In genomic region chrX:136742661-136743103, GRCm38 (mm10) we compare ENCODE assay signal across 8 mouse cellular contexts. TPM values are rescaled to one million over a fixed set of nuclear protein-coding genes. Genes with fewer than 3 reads are reported as not detected.
DNase-seq lines count a peak whose midpoint lies in the region; ATAC-seq and TF ChIP-seq lines count a peak whose summit lies in the region.

No protein-coding gene starts in this region.

- peaks cover 15% of the 10 kb centered on the region for H3K36me3 ChIP-seq in embryonic facial prominence, embryonic 10.5 days (replicated peaks)
- H3K36me3 ChIP-seq in heart, embryonic 10.5 days: peaks cover 12% of the 10 kb centered on the region; the same call in 1 of the 2 replicates
- 0 out of 2 replicates have a peak, but pooled peaks cover 8% of the 10 kb centered on the region for H3K36me3 ChIP-seq in kidney, embryonic 15.5 days
- no peaks in the 10 kb centered on the region for H3K36me3 ChIP-seq in liver, embryonic 11.5 days (ENCODE audit: control insufficient read depth, insufficient read depth, low read length)
- no peaks in the 10 kb centered on the region for H3K36me3 ChIP-seq in testis, adult 2 months (ENCODE audit: control insufficient read depth, insufficient read depth, low read length)

- peak overlapping the region; percentile 55 for H3K4me2 ChIP-seq in kidney, embryonic 15.5 days
- peak overlapping the region; percentile 67 for H3K4me2 ChIP-seq in liver, embryonic 11.5 days

- peak overlapping the region; percentile 90 for H3K27ac ChIP-seq in embryonic facial prominence, embryonic 10.5 days (replicated peaks)
- peak overlapping the region; percentile 89 for H3K27ac ChIP-seq in heart, embryonic 10.5 days
- peak overlapping the region; percentile 93 for H3K27ac ChIP-seq in kidney, embryonic 15.5 days
- H3K27ac ChIP-seq in liver, embryonic 11.5 days (ENCODE audit: low read depth, low read length): peak overlapping the region; percentile 79; the same call in 1 of the 2 replicates
- H3K27ac ChIP-seq in testis, adult 2 months (ENCODE audit: control insufficient read depth, insufficient read depth, low read depth, low read length): peak overlapping the region; percentile 96

- peak; percentile 32 for DNase-seq in 3134 (ENCODE audit: extremely low read depth, insufficient read length, low spot score)
- DNase-seq in adrenal gland, adult (ENCODE audit: inconsistent age in 2 of 2, low spot score in 1 of 2): peak; percentile 65 to 87
- peak; percentile 45 for DNase-seq in embryonic facial prominence, embryonic 10.5 days (ENCODE audit: low spot score)
- DNase-seq in heart, embryonic 10.5 days (ENCODE audit: low spot score): peak; percentile 74
- DNase-seq in liver, embryonic 11.5 days (ENCODE audit: low spot score): peak; percentile 30
- DNase-seq in naive thymus-derived CD4-positive, alpha-beta T cell, adult 2 months (ENCODE audit: low read depth): peak; percentile 79

- peak overlapping the region; percentile 63 for H3K4me3 ChIP-seq in embryonic facial prominence, embryonic 10.5 days
- peak overlapping the region; percentile 60 for H3K4me3 ChIP-seq in heart, embryonic 10.5 days
- peak overlapping the region; percentile 59 for H3K4me3 ChIP-seq in kidney, embryonic 15.5 days (replicated peaks)
- peak overlapping the region; percentile 46; the same call in 1 of the 2 replicates for H3K4me3 ChIP-seq in liver, embryonic 11.5 days (ENCODE audit: low read depth, low read length)
- peak overlapping the region; percentile 95 for H3K4me3 ChIP-seq in testis, adult 2 months (ENCODE audit: control insufficient read depth, low read depth, low read length)

- H3K4me1 ChIP-seq in embryonic facial prominence, embryonic 10.5 days: 0 out of 2 replicates have a peak, but pooled peaks cover 8% of the 10 kb centered on the region
- H3K4me1 ChIP-seq in heart, embryonic 10.5 days: no peaks in the 10 kb centered on the region
- peaks cover 7% of the 10 kb centered on the region; the same call in 1 of the 2 replicates for H3K4me1 ChIP-seq in kidney, embryonic 15.5 days
- H3K4me1 ChIP-seq in liver, embryonic 11.5 days (replicated peaks; ENCODE audit: control insufficient read depth, insufficient read depth, low read length): 0 out of 2 replicates have a peak, but pooled peaks cover 2% of the 10 kb centered on the region
- H3K4me1 ChIP-seq in testis, adult 2 months (ENCODE audit: control insufficient read depth, insufficient read depth, low read length): no peaks in the 10 kb centered on the region

- 31% methylated on average over 5 of the region's 5 CpGs for WGBS in embryonic facial prominence, embryonic 10.5 days
- 28% methylated on average over 5 of the region's 5 CpGs for WGBS in heart, embryonic 10.5 days
- WGBS in kidney, embryonic 15.5 days: 25% methylated on average over 5 of the region's 5 CpGs
- 29% methylated on average over 5 of the region's 5 CpGs for WGBS in liver, embryonic 11.5 days

- no peaks in the 10 kb centered on the region for H3K27me3 ChIP-seq in embryonic facial prominence, embryonic 10.5 days (replicated peaks; ENCODE audit: low read depth, poor library complexity, severe bottlenecking)
- no peaks in the 10 kb centered on the region for H3K27me3 ChIP-seq in heart, embryonic 10.5 days (ENCODE audit: insufficient read depth, poor library complexity, severe bottlenecking)
- no peaks in the 10 kb centered on the region; the same call in 1 of the 2 replicates for H3K27me3 ChIP-seq in kidney, embryonic 15.5 days
- H3K27me3 ChIP-seq in liver, embryonic 11.5 days (replicated peaks; ENCODE audit: control insufficient read depth, insufficient read depth, low read length): no peaks in the 10 kb centered on the region
- no peaks in the 10 kb centered on the region for H3K27me3 ChIP-seq in testis, adult 2 months (ENCODE audit: control insufficient read depth, insufficient read depth, low read length)

- peak overlapping the region; percentile 55 for H3K9ac ChIP-seq in kidney, embryonic 15.5 days
- peak overlapping the region; percentile 63; the same call in 1 of the 2 replicates for H3K9ac ChIP-seq in liver, embryonic 11.5 days (ENCODE audit: low read depth, low read length)

- TF ChIP-seq CTCF in testis, adult 2 months (IDR thresholded peaks at IDR 0.05; ENCODE audit: control insufficient read depth, insufficient read depth, insufficient replicate concordance, low read depth, low read length): no peak

- no peak for TF ChIP-seq POLR2A in testis, adult 2 months (IDR thresholded peaks at IDR 0.05; ENCODE audit: control insufficient read depth, low read depth, low read length)

- H3K9me3 ChIP-seq in embryonic facial prominence, embryonic 10.5 days: no peaks in the 10 kb centered on the region
- no peaks in the 10 kb centered on the region for H3K9me3 ChIP-seq in heart, embryonic 10.5 days
- no peaks in the 10 kb centered on the region for H3K9me3 ChIP-seq in kidney, embryonic 15.5 days (replicated peaks)
- no peaks in the 10 kb centered on the region for H3K9me3 ChIP-seq in liver, embryonic 11.5 days (ENCODE audit: control insufficient read depth, low read length)

- no peak for ATAC-seq in kidney, embryonic 15.5 days (replicated peaks; ENCODE audit: low FRiP score)
- ATAC-seq in liver, embryonic 11.5 days (replicated peaks; ENCODE audit: low FRiP score): no peak

RNA-seq across cellular contexts. Expression of gene Morf4l2, which starts 0.8 kb away (rescaled TPM):
- polyA plus RNA-seq in embryonic facial prominence, embryonic 10.5 days (2016; fragmentation: Nextera tagmentation; extraction: Ambion mirVana): 573 and 588 TPM in 2 replicates
- polyA plus RNA-seq in heart, embryonic 10.5 days (2016; fragmentation: Nextera tagmentation; extraction: Ambion mirVana): 448 and 541 TPM in 2 replicates
- polyA plus RNA-seq in kidney, embryonic 15.5 days (2015; fragmentation: Nextera tagmentation; extraction: Ambion mirVana): 557 and 568 TPM in 2 replicates
- 419 and 436 TPM in 2 replicates for polyA plus RNA-seq in liver, embryonic 11.5 days (2014; fragmentation: Nextera tagmentation; extraction: Ambion mirVana)
- polyA plus RNA-seq in testis, adult 2 months (2012; rRNA removed): 20.4 and 22.6 TPM in 2 replicates

RNA-seq across cellular contexts. Expression of gene Tceal1, which starts 34.9 kb away (rescaled TPM):
- 7.1 and 7.2 TPM in 2 replicates for polyA plus RNA-seq in embryonic facial prominence, embryonic 10.5 days (2016; fragmentation: Nextera tagmentation; extraction: Ambion mirVana)
- polyA plus RNA-seq in heart, embryonic 10.5 days (2016; fragmentation: Nextera tagmentation; extraction: Ambion mirVana): 6.1 and 7.2 TPM in 2 replicates
- 10.4 and 11.8 TPM in 2 replicates for polyA plus RNA-seq in kidney, embryonic 15.5 days (2015; fragmentation: Nextera tagmentation; extraction: Ambion mirVana)
- polyA plus RNA-seq in liver, embryonic 11.5 days (2014; fragmentation: Nextera tagmentation; extraction: Ambion mirVana): 2.9 and 3.5 TPM in 2 replicates
- polyA plus RNA-seq in testis, adult 2 months (2012; rRNA removed): 1.0 and 1.3 TPM in 2 replicates

RNA-seq across cellular contexts. Expression of gene Glra4, which starts 37.3 kb away (rescaled TPM):
- 0.08 TPM in 1 of 2 replicates, not detected in the other for polyA plus RNA-seq in embryonic facial prominence, embryonic 10.5 days (2016; fragmentation: Nextera tagmentation; extraction: Ambion mirVana)
- 0.15 and 0.21 TPM in 2 replicates for polyA plus RNA-seq in heart, embryonic 10.5 days (2016; fragmentation: Nextera tagmentation; extraction: Ambion mirVana)
- polyA plus RNA-seq in kidney, embryonic 15.5 days (2015; fragmentation: Nextera tagmentation; extraction: Ambion mirVana): 0.09 TPM in 1 of 2 replicates, not detected in the other
- 0.15 TPM in 1 of 2 replicates, not detected in the other for polyA plus RNA-seq in liver, embryonic 11.5 days (2014; fragmentation: Nextera tagmentation; extraction: Ambion mirVana)
- 0.05 TPM in 1 of 2 replicates, not detected in the other for polyA plus RNA-seq in testis, adult 2 months (2012; rRNA removed)

Comparison
In these comparisons a context has a peak if more than half of its experiments do, and no peak if none do; other contexts are left out.
1. RNA of gene Morf4l2, which starts 0.8 kb away (polyA plus RNA-seq): 573 to 588 TPM in embryonic facial prominence, embryonic 10.5 days, 557 to 568 TPM in kidney, embryonic 15.5 days, 448 to 541 TPM in heart, embryonic 10.5 days and 419 to 436 TPM in liver, embryonic 11.5 days; 20.4 to 22.6 TPM in testis, adult 2 months; every median in the first group is over 10 times any median in the second.
2. Peak in every context shown above with its lines, with median percentiles within 50 percentile points of each other: DNase-seq, H3K27ac ChIP-seq and H3K4me3 ChIP-seq.